Mouse (Mus musculus) liver, embryonic 14.5 days (tissue): ENCODE measurements around the gene Mpp3.

Source experiments
- CTCF ChIP-seq: IDR thresholded peaks from 2 replicates; pipeline ENCODE4 v1.5.1; 2016; ENCODE audit warnings: antibody characterized with exemption, low read depth, control low read depth
- EP300 ChIP-seq: IDR thresholded peaks from 2 replicates; pipeline ENCODE4 v1.6.1; 2016; ENCODE audit warnings: antibody characterized with exemption, low read depth

GRCm38 (mm10) chr11:102033055-102033591 is 4.9 kb upstream of the Mpp3 start:
- TF ChIP-seq CTCF, result no peak
- TF ChIP-seq EP300, result no peak
